Mouse (Mus musculus) inflammation-experienced regulatory T-cells, adult 16 weeks (primary cell): ENCODE measurements around the gene Chil6. TPM values are rescaled to one million over a fixed set of nuclear protein-coding genes. Genes with fewer than 3 reads are reported as not detected.

ENCODE experiments used
- polyA plus RNA-seq: library from polyadenylated mRNA; unstranded; fragments of 100-300 nt; shearing (Covaris generic); gene quantifications from one replicate; pipeline ENCODE4 v1.2.1, GENCODE M21; 2017

The Chil6 gene
- 0.34 TPM for polyA plus RNA-seq

DNA sequence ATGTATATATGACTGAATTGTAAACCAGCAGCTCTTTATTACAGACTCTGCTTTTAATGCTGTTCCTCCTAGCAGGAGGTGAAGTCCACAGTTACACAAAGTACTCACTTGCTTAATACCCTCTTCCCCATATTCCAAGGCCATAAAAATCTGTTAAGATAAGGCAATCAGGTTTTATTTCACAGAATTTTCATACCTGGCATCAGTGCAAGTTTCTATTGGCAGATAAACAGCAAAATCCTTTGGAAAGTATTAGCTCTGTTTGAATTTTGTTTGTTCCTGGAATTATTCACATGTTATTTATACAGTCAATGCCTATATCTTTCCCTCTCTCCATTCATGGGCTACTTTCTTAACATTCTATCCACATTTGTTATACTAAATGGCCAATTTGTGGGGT is at the start of gene Chil6:
Gene Chil6 (minus strand): TSS at position 101 of the 400 bp plus-strand sequence.

Other genes starting within 250 kb of the Chil6 start
- gene Chil3, start 238.6 kb downstream of the Chil6 start, polyA plus RNA-seq = not detected
- gene Chil4, start 186.7 kb downstream of the Chil6 start, polyA plus RNA-seq = not detected
- gene Dennd2d, start 76.2 kb upstream of the Chil6 start, polyA plus RNA-seq = 223 TPM
- gene Dram2, start 141.6 kb upstream of the Chil6 start, polyA plus RNA-seq = 58.7 TPM
- gene Cept1, start 141.6 kb upstream of the Chil6 start, polyA plus RNA-seq = 124 TPM